Mouse (Mus musculus): ENCODE data around the gene Ptk7. TPM values are rescaled to one million over a fixed set of nuclear protein-coding genes. Genes with fewer than 3 reads are reported as not detected.

The Ptk7 gene
- polyA plus RNA-seq (2012; ENCODE audit: low replicate concordance), result 0.66 and 1.9 TPM in 2 replicates

GRCm38 (mm10) chr17:46628791-46629684 lies at the start of gene Ptk7:
Gene Ptk7 (minus strand): TSS chr17:46629504.

GRCm38 (mm10) chr17:46678416-46678815 lies 49.1 kb upstream of the Ptk7 start, which contains the start of gene Mea1:
Gene Mea1 (plus strand): TSS chr17:46678793.

GRCm38 (mm10) chr17:46673850-46674529 lies 44.7 kb upstream of the Ptk7 start, which contains the start of gene Rrp36:
Gene Rrp36 (minus strand): TSS chr17:46674352.

GRCm38 (mm10) chr17:46650232-46651031 lies 21.1 kb upstream of the Ptk7 start, which contains the start of gene Cul7:
Gene Cul7 (plus strand): TSS chr17:46650337.

GRCm38 (mm10) chr17:46645561-46646321 lies 16.4 kb upstream of the Ptk7 start, which contains the start of the genes Klc4 and Mrpl2:
Gene Klc4 (minus strand): TSS chr17:46646022.
Gene Mrpl2 (plus strand): TSS chr17:46646229.

GRCm38 (mm10) chr17:46555673-46556583 lies 73.4 kb downstream of the Ptk7 start, which contains the start of gene Srf:
Gene Srf (minus strand): TSS chr17:46556175.

GRCm38 (mm10) chr17:46545813-46546564 lies 83.3 kb downstream of the Ptk7 start, which contains the start of gene Cul9:
Gene Cul9 (minus strand): TSS chr17:46546388.

Other genes starting within 250 kb of the Ptk7 start
- gene Zfp318, start 245.8 kb downstream of the Ptk7 start, polyA plus RNA-seq (2012; ENCODE audit: low replicate concordance), result 7.3 and 10.6 TPM in 2 replicates
- 1.0 TPM in 1 of 2 replicates, not detected in the other for gene Crip3, start 200.6 kb downstream of the Ptk7 start, polyA plus RNA-seq (2012; ENCODE audit: low replicate concordance)
- gene Slc22a7, start 191.0 kb downstream of the Ptk7 start, polyA plus RNA-seq (2012; ENCODE audit: low replicate concordance), result not detected in 2 replicates
- 0.54 and 1.0 TPM in 2 replicates for gene Ttbk1, start 141.8 kb downstream of the Ptk7 start, polyA plus RNA-seq (2012; ENCODE audit: low replicate concordance)
- gene Dnph1, start 132.8 kb downstream of the Ptk7 start, polyA plus RNA-seq (2012; ENCODE audit: low replicate concordance), result 16.0 and 16.9 TPM in 2 replicates
- 2.6 and 4.9 TPM in 2 replicates for gene Cul9, start 83.1 kb downstream of the Ptk7 start, polyA plus RNA-seq (2012; ENCODE audit: low replicate concordance)
- gene Srf, start 73.3 kb downstream of the Ptk7 start, polyA plus RNA-seq (2012; ENCODE audit: low replicate concordance), result 172 and 177 TPM in 2 replicates
- 6.1 and 9.9 TPM in 2 replicates for gene Klc4, start 16.5 kb upstream of the Ptk7 start, polyA plus RNA-seq (2012; ENCODE audit: low replicate concordance)
- 845 and 851 TPM in 2 replicates for gene Mrpl2, start 16.7 kb upstream of the Ptk7 start, polyA plus RNA-seq (2012; ENCODE audit: low replicate concordance)
- 3.1 and 12.3 TPM in 2 replicates for gene Cul7, start 20.8 kb upstream of the Ptk7 start, polyA plus RNA-seq (2012; ENCODE audit: low replicate concordance)
- 7.7 and 14.0 TPM in 2 replicates for gene Rrp36, start 44.8 kb upstream of the Ptk7 start, polyA plus RNA-seq (2012; ENCODE audit: low replicate concordance)
- gene Mea1, start 49.3 kb upstream of the Ptk7 start, polyA plus RNA-seq (2012; ENCODE audit: low replicate concordance), result 55.5 and 91.8 TPM in 2 replicates
- gene Klhdc3, start 51.4 kb upstream of the Ptk7 start, polyA plus RNA-seq (2012; ENCODE audit: low replicate concordance), result 260 and 474 TPM in 2 replicates
- 87.2 and 94.1 TPM in 2 replicates for gene Ppp2r5d, start 75.6 kb upstream of the Ptk7 start, polyA plus RNA-seq (2012; ENCODE audit: low replicate concordance)
- 27.7 and 37.0 TPM in 2 replicates for gene Pex6, start 82.0 kb upstream of the Ptk7 start, polyA plus RNA-seq (2012; ENCODE audit: low replicate concordance)
- 0.96 TPM in 1 of 2 replicates, not detected in the other for gene Gnmt, start 99.7 kb upstream of the Ptk7 start, polyA plus RNA-seq (2012; ENCODE audit: low replicate concordance)
- gene Cnpy3, start 122.7 kb upstream of the Ptk7 start, polyA plus RNA-seq (2012; ENCODE audit: low replicate concordance), result 88.2 and 108 TPM in 2 replicates
- 0.23 TPM in 1 of 2 replicates, not detected in the other for gene Ptcra, start 134.2 kb upstream of the Ptk7 start, polyA plus RNA-seq (2012; ENCODE audit: low replicate concordance)
- gene 2310039H08Rik, start 143.1 kb upstream of the Ptk7 start, polyA plus RNA-seq (2012; ENCODE audit: low replicate concordance), result 108 and 208 TPM in 2 replicates
- gene Rpl7l1, start 153.2 kb upstream of the Ptk7 start, polyA plus RNA-seq (2012; ENCODE audit: low replicate concordance), result 2.0 and 16.9 TPM in 2 replicates
- 10.2 and 17.7 TPM in 2 replicates for gene Bicral, start 229.0 kb upstream of the Ptk7 start, polyA plus RNA-seq (2012; ENCODE audit: low replicate concordance)